Mouse (Mus musculus) urinary bladder, postnatal 4 days (tissue): ENCODE measurements around the gene Exph5.

Source experiments
- DNase-seq, 2 experiments: peaks; one replicate each; pipeline ENCODE4 v3.0.0; 2021 to 2022; ENCODE audit warnings: low spot score in 2 of 2

Gene Exph5

DNA sequence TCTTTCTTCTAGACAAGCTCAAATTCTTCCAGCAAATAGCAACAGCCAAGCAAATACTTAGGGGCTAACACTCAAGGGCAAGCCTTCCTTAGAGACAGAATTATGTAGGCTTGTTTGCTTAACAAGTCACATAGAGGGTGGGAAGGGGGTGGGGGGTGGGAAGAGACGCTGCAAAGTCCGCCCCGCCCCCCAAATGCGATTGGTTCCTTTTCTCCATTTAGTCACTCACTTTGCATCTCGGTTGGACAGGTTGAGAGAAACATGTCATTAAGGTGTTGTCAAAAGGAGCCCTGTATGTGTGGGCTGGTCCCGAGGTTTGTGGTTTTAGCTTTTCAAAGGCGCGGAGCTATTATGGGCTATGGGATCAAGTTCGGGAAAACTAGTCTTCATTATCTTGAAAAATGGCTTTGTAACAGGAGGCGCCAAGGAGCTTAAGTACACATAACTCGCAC is at the start of gene Exph5:
TSS of gene Exph5 (plus strand) at position 402 of the 452 bp plus-strand sequence.
- DNase-seq = peak in 1 of 2 experiments; percentile 22

DNA sequence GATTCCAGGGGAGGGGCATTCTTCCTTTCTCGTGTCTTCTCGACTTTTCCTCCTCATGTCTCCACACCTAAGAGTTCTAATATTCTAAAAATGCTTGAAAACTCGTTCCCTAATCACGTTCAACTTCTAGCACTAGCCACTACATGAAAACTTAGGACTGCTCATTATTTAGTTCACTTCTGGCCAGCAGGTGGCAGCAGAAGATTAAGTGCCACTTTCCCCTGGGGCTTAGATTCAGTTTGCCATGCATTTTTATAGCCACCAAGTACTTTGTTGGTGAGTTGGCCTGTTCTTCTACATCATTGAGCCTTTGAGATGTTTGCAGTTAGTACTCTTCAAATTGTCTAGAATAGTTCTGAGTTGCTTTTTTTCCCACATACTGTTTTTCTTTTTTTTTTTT is 47.1 kb upstream of the Exph5 start:
- DNase-seq = peak; percentile 42 to 71

DNA sequence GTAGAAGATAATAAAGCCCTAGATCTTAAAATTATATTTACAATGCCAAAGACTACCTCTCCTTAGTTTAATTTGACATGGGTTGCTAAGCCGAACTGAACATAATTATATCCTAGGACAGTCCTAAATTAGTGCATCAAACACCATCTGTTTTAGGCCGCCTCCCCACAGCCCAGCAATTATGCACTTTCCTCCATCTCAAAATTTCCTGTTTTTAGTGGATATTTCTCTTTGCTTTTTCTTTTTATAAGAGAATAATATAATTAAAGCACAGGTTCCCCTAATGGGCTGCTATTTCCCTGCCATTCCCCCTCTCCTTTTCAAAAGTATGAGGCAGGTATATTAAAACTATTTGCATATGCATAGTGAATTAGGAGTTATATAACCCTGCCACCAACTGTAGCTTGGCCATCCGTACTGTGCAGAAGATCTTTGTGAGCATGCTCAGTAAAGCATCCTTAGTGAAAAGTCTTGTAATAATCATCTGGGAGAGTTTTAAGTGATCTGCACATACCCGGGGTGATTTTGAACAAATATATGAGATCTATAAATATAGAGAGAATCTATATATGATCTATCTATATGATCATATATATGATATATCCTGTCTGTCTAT is 44.7 kb upstream of the Exph5 start:
- no peak for DNase-seq

DNA sequence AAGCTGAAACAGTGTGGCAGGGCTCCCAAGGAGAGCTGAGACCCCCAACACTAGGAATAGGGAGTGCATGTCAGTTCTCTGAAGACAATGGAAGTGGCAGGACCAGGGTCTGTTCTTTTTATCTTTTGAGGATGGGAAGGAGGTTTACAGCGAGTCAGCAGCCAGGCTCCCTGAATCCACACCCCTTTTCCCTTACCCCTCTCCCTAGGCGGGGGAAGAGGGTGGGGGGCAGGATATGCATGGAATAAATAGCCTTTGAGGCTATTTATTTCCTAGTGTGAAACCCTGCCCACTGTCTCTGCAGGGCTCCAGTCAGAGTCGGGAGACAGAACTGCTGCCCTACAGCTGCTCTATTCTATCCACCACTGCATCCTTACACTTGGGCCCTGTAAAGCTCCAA is 43.7 kb upstream of the Exph5 start:
- DNase-seq = no peak

DNA sequence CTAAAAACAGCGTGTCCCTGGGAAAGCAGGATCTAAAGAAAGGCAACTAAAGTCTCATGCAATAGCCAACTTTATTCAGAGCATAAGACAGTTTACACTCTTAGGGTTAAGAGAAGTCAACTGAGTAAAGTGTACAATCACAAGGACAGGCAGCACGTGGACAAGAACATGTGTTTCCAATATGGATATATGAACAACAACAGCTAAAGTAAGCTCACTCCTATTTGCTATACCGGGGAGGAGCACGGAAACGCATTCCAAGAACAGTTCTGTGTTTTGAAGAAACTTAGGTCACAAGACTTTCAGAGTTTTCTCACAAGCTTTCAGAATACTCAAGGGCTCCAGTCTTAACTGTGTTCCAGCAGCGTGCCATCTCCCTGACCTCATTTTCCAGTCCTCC is 43.3 kb upstream of the Exph5 start:
- no peak for DNase-seq

DNA sequence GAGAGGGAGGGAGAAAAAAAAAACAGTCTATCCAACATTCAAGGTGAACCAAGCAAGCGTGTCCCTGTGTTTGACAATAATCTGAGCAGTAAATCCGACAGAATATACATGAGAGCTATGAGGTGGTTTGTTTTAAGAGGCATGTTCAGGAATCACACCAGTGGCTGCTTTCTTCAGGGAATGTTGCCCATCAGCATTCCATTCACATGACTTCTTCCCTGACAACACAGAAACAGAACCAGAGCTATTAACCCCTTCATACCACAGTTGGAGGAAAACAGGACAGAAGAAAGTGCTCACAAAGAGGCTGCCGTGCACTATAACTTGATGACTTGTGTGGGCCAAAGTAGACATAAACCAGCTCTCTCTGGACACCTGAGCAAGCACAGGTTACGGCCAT is 37.1 kb upstream of the Exph5 start:
- DNase-seq = no peak

- no peak for DNase-seq
These were observed 35.9 kb upstream of the Exph5 start for GRCm38 (mm10) chr9:53265589-53265988.

GRCm38 (mm10) chr9:53268036-53268435 is 33.4 kb upstream of the Exph5 start:
- no peak for DNase-seq

DNA sequence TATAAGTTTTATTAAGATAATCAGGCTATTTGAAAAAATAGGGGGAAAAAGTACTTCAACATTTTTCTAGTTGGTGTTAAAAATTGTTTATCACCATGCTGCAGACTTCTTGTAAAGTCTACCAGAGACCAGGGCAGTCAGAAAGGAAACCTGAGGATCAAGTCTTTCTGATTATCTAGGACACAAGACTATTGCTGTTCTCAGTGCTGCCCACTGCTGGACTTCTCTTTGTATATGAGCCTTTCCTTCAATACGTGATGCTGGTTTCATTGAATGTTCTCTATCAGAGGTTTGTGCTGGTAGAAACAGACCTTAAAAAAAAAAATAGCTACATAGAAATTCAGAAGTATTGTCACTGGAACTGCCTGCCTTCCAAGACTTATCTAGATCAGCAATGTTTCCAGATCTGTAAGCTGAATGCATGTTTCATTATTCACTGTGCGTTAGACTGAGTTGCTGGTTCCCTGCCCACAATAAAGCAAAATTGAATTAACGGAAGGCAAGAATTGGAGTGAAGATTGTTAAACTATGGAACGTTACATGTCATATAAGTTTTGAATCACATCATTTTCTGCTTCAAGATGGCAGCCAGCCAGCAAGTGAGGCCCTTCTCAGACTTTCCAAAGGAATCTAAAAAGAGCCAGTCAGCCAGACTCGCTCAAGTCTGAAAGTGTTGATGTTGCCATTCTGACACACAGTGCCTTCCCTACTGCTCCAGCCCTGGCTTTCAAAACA is 32.6 kb upstream of the Exph5 start:
- DNase-seq = no peak

DNA sequence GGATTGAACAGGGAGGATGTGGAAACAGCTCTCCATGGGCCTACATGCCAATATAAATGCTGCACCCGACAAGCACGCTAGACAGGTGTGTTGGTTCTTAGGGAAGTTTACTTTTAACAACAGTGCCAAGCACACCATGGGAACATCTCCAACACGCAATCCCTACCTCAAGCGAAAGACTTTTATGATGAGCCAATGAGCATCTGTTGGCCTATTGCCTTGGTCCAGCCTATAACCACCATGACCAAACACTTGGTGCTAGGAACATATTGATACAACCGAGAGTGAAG is 32.1 kb upstream of the Exph5 start:
- DNase-seq = no peak

DNA sequence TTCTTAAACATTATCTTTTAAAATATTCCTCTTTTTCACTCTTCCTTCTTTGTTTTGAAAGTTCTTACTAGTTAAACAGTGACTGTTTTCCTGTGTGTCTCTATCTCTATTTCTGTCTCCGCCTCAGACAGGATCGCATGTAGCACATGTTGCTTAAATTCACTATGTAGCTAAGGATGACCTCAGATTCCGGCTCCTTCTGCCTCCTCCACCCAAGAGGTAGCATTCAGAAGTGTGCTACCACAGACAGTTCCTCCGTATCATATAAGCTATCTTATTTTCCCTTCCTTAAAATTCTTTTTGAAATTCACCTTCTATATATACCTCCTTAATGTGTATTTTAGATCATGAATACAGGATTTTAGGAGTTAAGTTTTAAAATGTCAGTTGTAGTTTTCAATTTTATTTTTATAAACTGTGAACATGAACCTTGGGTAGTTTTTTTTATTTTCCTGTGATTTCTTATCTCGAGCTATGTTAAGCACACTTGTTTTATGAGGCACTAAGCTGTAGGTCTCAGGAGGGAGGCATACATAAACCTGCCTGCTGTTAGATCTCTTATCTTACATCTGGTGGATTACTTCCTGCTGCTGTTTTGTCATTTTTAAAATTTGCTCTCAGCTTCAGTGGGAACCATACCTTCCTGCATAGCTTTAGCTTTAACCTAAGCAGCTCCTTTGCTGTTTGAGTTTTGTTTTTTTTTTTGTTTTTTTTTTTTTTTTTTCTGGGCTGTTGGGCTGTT is 30.0 kb upstream of the Exph5 start:
- DNase-seq = no peak

- DNase-seq = no peak
These were observed 29.3 kb upstream of the Exph5 start for GRCm38 (mm10) chr9:53272207-53272606.

- DNase-seq = no peak
These were observed 28.8 kb upstream of the Exph5 start for GRCm38 (mm10) chr9:53272714-53273113.

- DNase-seq = no peak
These were observed 25.1 kb upstream of the Exph5 start for GRCm38 (mm10) chr9:53276381-53276780.

DNA sequence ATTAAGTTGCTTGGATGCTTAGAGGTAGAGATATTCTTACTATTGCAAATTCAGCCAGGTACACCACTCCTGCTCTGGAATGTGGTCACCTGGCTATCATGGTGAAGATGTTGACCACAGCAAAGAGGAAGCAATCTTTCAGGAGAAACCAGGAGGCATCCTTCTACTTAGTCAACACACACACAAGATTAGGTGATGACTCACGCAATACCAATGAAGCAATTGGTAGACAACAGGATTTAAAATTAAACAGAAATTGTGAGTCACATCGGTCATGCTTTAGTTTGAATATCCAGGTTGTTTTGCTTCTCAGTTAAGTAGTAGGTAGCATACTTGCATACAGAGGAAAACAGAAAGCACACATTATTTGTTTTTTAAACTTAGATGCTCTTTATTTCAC is 22.5 kb upstream of the Exph5 start:
- DNase-seq = no peak

DNA sequence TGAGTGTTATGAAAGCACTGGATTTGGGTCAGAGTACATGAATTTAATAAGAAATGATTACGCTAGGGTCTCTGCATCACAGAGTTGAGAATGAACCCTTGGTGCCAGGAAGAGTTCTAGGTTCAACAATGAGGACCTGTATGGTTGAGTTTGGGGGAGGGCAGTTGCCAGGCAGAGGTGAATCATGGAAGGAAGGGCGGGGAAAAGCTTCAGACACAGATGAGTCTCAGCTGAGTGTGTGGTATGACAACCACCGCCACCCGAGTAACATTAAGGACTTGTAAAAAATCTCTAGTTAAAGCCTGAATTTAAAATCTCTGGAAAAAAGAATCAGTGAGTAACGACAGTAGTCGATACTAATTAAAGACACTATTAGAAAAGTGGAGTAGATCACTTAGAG is 14.7 kb upstream of the Exph5 start:
- no peak for DNase-seq

GRCm38 (mm10) chr9:53290006-53290405 is 11.5 kb upstream of the Exph5 start:
- DNase-seq = no peak

DNA sequence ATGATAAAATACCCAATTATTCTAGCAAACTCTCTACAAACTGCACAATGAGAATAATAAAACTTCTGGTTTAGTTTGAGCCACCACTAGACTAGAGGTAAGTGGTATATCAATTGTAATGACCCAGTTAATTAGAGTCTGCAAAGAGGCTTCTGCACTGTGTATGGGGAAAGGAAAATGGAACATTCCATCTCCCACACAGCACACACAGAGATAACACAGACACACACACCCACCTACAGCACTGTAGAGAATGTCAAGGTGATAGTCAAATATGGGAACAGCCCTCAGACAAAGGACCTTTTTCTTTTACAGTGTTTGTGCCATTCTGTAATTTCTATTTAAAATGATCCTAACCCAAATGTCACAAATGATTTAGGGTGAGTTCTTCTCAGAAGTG is 8.6 kb upstream of the Exph5 start:
- DNase-seq = no peak

GRCm38 (mm10) chr9:53301801-53302311 is 386 bp downstream of the Exph5 start:
- DNase-seq = peak in 1 of 2 experiments; percentile 23

DNA sequence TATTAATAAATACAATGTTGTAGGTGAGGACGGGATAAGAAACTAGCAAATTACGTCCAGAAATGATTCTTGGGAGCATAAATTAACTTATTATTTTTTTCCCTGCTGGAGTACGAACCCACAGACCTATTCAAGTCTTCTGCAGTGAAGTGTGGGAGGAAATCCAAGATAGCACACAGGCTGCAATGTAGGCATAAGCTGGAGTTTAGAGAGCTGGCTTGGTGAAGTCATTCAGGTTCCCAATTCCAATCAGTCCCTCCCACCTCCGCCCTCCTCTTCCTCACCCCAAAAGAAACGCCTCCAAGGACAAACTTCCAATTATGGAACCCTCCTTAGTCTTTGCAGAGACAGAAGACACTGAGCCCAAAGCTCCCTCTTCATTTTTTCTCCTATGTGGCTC is 945 bp downstream of the Exph5 start:
- DNase-seq = no peak

GRCm38 (mm10) chr9:53307904-53308303 is 6.4 kb downstream of the Exph5 start:
- no peak for DNase-seq

DNA sequence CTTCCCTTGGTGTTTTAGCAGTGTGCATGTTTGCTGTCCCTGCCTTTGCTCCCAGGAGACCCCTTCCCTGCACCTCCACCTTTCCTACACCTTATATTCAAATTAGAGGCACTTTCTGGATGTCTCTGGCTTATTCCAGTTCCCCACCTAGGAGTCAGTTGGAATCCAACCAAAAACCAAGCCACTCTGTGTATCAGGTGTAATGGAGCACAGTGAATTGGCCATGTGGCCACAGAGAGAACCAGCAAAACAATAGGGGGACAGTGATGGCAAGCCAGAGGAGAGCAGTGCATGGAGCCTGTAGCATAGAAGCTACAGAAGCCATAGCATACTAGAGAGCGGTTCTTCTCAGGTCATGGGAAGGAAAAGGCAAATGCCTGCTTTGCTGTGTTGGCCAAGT is 11.5 kb downstream of the Exph5 start:
- no peak for DNase-seq
